Mouse (Mus musculus) ZHBTc4 (cell line): ENCODE data around the gene Tssk2.

Experiments used
- DNase-seq: peaks from one replicate; pipeline ENCODE4 v3.0.0-alpha.2; 2011; ENCODE audit warnings: low read depth, low spot score

Gene Tssk2

GRCm38 (mm10) chr16:17896091-17896490, 2.3 kb upstream of the Tssk2 start:
- no peak for DNase-seq

GRCm38 (mm10) chr16:17911052-17911595, 12.7 kb downstream of the Tssk2 start, which contains the start of gene Ess2:
Gene Ess2, minus strand, starts transcription at chr16:17911348.
- DNase-seq = peak; percentile 97

GRCm38 (mm10) chr16:17914307-17915249, 16.1 kb downstream of the Tssk2 start, which contains the start of gene Gsc2:
Gene Gsc2, minus strand, starts transcription at chr16:17915059.
- DNase-seq = peak; percentile 83

- peak; percentile 33 for DNase-seq
These were observed 22.1 kb downstream of the Tssk2 start for GRCm38 (mm10) chr16:17920586-17920985.

- DNase-seq = peak; percentile 99
These were observed 23.1 kb downstream of the Tssk2 start for GRCm38 (mm10) chr16:17921325-17922162.

GRCm38 (mm10) chr16:17922163-17922538, 23.7 kb downstream of the Tssk2 start:
- DNase-seq = no peak

GRCm38 (mm10) chr16:17927351-17928082, 29.1 kb downstream of the Tssk2 start:
- DNase-seq = no peak

- DNase-seq = peak; percentile 86
These were observed 29.7 kb downstream of the Tssk2 start, which contains the start of gene Slc25a1 for GRCm38 (mm10) chr16:17928087-17928580. Gene Slc25a1, minus strand, starts transcription at chr16:17928219.

- DNase-seq = peak; percentile 99
These were observed 30.2 kb downstream of the Tssk2 start for GRCm38 (mm10) chr16:17928627-17929104.

- no peak for DNase-seq
These were observed 30.8 kb downstream of the Tssk2 start for GRCm38 (mm10) chr16:17929211-17929610.

- no peak for DNase-seq
These were observed 31.2 kb downstream of the Tssk2 start for GRCm38 (mm10) chr16:17929631-17930030.

GRCm38 (mm10) chr16:17931906-17932460, 33.5 kb downstream of the Tssk2 start:
- no peak for DNase-seq

- no peak for DNase-seq
These were observed 35.4 kb downstream of the Tssk2 start for GRCm38 (mm10) chr16:17933594-17934444.

GRCm38 (mm10) chr16:17934445-17934910, 36.0 kb downstream of the Tssk2 start:
- DNase-seq = no peak

GRCm38 (mm10) chr16:17936776-17937175, 38.3 kb downstream of the Tssk2 start:
- DNase-seq = peak; percentile 48

- DNase-seq = no peak
These were observed 39.8 kb downstream of the Tssk2 start for GRCm38 (mm10) chr16:17938187-17938586.

GRCm38 (mm10) chr16:17938821-17939220, 40.4 kb downstream of the Tssk2 start:
- peak; percentile 86 for DNase-seq

- DNase-seq = no peak
These were observed 40.9 kb downstream of the Tssk2 start for GRCm38 (mm10) chr16:17939255-17939751.

GRCm38 (mm10) chr16:17943466-17943865, 45.0 kb downstream of the Tssk2 start:
- no peak for DNase-seq
